Mouse (Mus musculus): ENCODE measurements around the gene Cfap43. TPM values are rescaled to one million over a fixed set of nuclear protein-coding genes. Genes with fewer than 3 reads are reported as not detected.

The Cfap43 gene
- 0.09 TPM in 1 of 2 replicates, not detected in the other for polyA plus RNA-seq (2012; ENCODE audit: low replicate concordance)

GRCm38 (mm10) chr19:47919126-47919965 is at the start of gene Cfap43, which contains the start of gene Itprip:
Gene Cfap43 (minus strand): TSS chr19:47919287.
Gene Itprip (minus strand): TSS chr19:47919299.

GRCm38 (mm10) chr19:47937443-47938406 is 18.6 kb upstream of the Cfap43 start, which contains the start of gene Cfap58:
Gene Cfap58 (plus strand): TSS chr19:47937675.

GRCm38 (mm10) chr19:47865353-47865947 is 53.6 kb downstream of the Cfap43 start, which contains the start of gene Gsto2:
Gene Gsto2 (plus strand): TSS chr19:47865534.

GRCm38 (mm10) chr19:47854796-47855783 is 64.0 kb downstream of the Cfap43 start, which contains the start of gene Gsto1:
Gene Gsto1 (plus strand): TSS chr19:47854970.

GRCm38 (mm10) chr19:47731071-47731881 is 187.8 kb downstream of the Cfap43 start, which contains the start of gene Sfr1:
Gene Sfr1 (plus strand): TSS chr19:47731682.

GRCm38 (mm10) chr19:47691994-47692393 is 227.1 kb downstream of the Cfap43 start, which contains the start of gene Col17a1:
Gene Col17a1 (minus strand): TSS chr19:47692094.

Other genes with a start within 250 kb of the Cfap43 start
- 2.3 and 7.0 TPM in 2 replicates for gene Col17a1, start 227.2 kb downstream of the Cfap43 start, polyA plus RNA-seq (2012; ENCODE audit: low replicate concordance)
- 5.1 and 8.9 TPM in 2 replicates for gene Sfr1, start 187.6 kb downstream of the Cfap43 start, polyA plus RNA-seq (2012; ENCODE audit: low replicate concordance)
- gene Gsto1, start 64.3 kb downstream of the Cfap43 start, polyA plus RNA-seq (2012; ENCODE audit: low replicate concordance), result 56.7 and 174 TPM in 2 replicates
- gene Gsto2, start 53.8 kb downstream of the Cfap43 start, polyA plus RNA-seq (2012; ENCODE audit: low replicate concordance), result not detected in 2 replicates
- gene Itprip, start within 50 bp of the Cfap43 start, polyA plus RNA-seq (2012; ENCODE audit: low replicate concordance), result 22.4 and 25.2 TPM in 2 replicates
- gene Cfap58, start 18.4 kb upstream of the Cfap43 start, polyA plus RNA-seq (2012; ENCODE audit: low replicate concordance), result not detected in 2 replicates